Mouse (Mus musculus) B cell, adult 2 months (primary cell): ENCODE data around the gene Sh3bp2.
A peak's percentile ranks its signal among the peaks of the same experiment; 100 is the strongest.
"Not testable (repeated sequence)": the region's sequence is repeated elsewhere in the genome, so short reads cannot be mapped to it uniquely, and the experiment has no call there.

Source experiments
- DNase-seq, 2 experiments: peaks; one replicate each; pipeline ENCODE4 v3.0.0; 2022

The Sh3bp2 gene

DNA sequence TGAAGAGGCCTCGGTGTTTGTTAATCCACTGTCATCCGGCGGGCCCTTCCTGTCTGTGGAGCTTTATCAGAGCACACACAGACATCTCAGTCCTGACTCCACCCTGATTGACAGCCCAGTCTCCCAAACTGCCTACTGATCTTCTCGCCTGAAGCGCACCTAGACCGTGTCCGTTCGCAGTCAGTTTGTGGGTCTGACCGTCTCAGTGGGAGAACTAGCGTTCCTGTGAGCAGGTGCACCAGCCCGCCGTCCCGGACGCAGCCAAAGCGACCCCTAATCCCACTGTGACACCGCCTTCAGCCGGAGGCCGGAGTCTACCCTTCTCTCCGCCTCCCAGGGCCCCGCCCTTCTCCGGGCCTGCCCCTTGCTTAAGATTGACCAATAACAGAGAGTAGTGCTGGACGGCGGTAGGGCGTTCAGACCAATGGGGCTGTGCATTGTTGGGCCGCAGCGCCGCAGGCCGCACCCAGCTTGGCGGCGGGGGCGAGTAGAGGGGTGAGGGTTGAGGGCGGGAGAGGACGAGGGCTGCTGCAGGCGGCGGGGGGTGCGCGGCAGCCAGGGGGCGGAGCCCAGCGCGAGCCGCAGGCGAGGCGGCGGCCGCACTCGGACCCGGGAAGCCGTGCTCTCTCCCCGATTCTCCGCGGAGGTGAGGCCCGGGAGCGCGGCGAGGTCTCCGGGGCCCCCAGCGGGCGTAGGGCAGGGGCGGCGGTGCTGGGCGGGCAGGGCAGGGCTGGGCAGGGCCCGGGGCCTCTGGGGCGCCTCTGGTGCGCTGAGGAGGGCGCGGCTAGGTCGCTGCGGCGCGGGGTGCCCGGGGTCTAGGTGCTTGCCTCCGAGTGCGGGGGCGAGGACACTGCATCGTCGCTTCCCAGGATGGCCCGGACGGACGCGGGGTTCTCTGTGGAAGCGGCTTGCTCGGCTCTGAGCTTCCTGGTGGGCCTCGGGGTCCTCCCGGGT, 47.9 kb downstream of the Sh3bp2 start, which contains the start of gene Add1:
Gene Add1, plus strand, starts transcription at position 397 of the 954 bp plus-strand sequence.
- peak; percentile 97 for DNase-seq

DNA sequence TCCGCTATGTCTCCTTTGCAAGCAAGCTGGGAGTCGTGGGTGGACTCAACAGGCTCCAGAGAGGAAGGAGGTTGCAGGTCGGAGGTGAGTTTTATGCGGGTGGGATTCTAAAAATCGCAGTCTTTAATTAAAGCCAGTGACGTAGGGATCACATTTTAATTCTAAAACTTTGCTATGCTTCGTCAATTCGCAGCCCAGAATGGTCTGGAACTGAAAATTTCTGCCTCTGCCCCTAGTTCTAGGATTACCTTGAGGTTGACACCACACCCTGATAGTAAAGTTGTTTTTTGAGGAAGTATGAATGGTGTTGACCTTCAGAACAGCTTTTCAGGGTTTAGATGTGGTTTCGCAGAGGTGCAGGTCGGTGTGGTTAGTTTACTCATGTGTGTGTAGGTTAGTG, 49.1 kb downstream of the Sh3bp2 start:
- peak; percentile 43 to 54 for DNase-seq

DNA sequence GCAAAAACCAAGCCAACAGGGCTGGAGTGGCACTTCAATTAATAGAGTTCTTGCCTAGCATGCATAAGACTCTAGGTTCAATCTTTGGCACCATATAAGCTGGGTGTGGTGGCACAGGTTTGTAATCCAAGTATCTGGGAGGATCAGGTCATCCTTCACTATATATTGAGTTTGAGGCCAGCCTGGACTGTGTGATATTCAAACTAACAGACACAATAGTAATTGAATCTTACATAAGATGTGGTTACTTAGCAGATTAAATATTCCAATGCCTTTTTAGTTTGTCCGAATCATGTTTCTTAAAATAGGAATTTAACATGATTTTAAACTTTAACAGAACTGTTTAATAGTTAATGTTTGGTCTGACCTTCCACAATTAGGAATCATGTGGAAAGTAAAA, 50.6 kb downstream of the Sh3bp2 start:
- no peak for DNase-seq

DNA sequence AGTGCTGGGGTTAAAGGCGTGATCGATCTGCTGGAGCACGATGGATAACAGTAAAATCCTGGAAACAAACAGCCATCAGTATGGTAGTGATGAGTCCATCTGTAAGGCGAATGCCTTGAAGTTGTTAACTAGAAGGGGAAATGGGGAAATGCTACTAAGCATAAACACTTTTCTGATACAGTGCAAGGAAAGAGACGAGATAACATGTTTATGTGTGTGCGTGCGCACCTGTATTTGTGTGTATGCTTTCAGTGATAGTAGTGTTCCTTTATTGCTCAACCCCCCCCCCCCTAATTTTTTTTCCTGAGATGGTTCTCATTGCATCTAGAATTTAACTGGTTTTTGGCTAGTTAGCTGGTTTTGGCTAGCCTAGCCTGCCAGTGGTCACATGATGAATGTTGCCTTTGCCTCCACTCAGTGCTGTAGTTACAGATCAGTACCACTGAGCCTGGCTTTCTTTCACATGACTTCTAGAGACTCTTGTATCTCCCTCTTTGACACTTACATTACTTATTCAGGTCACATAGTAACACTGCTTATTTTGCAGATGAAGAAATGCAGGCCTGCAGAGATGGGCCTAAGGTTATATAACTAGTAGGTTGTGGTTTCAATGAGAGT, 52.5 kb downstream of the Sh3bp2 start:
- DNase-seq = no peak

DNA sequence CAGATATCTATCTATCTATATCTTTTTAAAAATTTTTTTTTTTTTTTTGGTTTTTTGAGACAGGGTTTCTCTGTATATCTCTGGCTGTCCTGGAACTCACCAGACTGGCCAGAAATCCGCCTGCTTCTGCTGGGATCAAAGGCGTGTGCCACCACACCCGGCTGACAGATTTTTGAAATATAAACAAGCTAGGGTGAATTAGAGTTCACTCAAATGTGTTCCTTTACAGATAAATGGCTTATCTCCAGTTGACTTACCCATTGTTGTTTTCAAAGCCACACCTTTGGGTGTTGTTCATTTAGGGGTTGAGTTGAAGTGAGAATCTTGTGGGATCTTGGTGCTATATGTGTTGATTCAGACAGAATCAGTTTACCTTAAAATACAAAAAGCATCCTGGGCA, 53.7 kb downstream of the Sh3bp2 start:
- no peak for DNase-seq

DNA sequence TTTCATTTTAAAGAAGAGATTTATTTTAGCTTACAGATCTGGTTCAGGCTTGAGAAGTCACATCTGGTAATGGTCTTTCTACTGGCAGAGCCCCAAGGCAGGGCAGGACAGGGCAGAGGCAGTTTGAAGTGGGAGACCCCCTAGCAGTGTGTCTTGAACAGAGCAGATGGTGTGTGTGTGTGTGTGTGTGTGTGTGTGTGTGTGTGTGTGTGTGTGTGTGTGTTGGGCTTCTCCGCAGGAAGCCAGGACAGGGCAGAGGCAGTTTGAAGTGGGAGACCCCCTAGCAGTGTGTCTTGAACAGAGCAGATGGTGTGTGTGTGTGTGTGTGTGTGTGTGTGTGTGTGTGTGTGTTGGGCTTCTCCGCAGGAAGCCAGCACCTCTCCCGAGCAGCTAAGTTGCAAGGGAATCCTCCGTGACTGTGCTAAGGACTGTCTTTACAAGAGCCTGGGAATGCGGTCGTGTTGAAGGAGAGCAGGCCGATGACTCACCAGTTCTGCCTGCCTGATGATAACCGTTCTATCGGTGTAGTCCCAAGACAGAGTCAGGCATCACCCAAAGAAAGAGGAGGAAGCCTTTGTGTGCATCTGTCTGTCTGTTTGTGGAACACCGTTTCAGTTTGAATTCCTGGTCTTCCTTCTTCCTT, 56.2 kb downstream of the Sh3bp2 start:
- not testable (repeated sequence) for DNase-seq

DNA sequence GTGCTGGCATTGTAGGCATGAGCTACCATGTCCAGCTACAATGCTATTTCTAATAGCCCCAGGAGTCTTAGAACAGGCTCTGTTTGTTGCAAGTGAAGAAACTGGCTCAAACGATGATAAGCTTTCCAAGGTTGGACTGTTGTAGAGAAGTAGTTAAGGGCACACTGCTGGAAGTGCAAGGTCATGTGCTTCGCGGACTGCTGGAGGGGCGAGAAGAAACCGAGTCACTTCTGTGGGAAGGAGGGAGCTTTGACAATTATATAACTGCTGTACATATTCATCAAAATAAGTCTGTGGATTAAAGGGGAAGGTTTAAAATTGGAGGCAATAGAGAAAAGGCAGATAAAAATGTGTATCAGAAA, 56.7 kb downstream of the Sh3bp2 start:
- DNase-seq = no peak

DNA sequence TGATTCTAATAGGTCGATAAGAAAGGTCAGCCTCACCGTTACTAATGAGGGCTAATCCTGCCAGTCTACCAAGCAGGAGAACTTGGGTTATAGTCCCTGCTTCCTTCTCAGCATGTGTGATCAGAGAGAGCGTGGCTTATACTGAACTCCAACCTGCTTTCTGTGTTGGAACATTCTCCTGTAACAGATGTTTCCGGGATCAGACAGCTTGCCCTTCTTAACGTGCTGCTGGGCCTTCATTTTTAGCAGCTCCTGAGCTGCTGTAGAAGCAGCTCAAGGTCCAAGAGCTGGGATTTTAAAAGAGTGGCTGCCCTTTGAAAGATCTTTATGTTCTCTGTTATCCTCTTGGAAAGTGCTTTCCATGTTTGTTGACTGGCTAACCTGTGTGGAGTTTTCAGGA, 59.6 kb downstream of the Sh3bp2 start:
- DNase-seq = no peak

DNA sequence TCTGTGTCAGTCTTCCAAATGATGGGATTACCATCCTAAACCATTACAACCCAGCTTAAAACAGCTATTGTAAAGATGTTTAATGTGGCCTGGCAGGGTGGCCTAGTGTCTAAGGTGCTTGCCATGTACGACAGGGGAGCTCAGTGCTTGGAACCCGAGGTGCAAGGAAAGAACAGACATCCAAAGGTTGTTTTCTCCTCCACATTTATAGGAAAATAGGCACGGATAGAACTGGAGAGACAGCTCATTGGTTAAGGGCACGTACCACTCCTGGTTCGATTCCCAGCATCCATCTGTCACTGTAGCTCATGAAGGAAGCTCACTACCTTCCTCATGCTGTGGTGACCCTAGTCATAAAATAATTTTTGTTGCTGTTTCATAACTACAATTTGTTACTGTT, 62.2 kb downstream of the Sh3bp2 start:
- DNase-seq = no peak

DNA sequence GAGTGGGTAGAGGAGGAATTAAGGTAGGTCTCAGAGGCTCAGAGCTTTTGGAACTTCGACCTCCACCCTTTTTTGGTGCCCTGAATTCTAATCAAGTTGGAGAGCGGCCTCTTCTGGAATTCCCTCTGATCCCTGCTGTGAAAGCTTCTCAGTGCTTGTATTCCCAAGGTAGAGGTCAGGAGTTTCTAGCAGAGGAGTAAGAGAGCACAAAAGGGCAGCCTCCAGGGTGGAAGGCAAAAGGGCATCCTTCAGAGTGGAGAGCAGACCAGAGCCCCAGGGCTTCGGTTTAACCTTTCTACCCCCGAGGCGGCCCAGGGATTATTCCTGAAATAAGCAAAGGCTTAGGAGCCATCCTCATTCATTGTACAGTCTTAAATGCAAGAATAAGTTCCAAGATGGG, 64.4 kb downstream of the Sh3bp2 start:
- DNase-seq = no peak

DNA sequence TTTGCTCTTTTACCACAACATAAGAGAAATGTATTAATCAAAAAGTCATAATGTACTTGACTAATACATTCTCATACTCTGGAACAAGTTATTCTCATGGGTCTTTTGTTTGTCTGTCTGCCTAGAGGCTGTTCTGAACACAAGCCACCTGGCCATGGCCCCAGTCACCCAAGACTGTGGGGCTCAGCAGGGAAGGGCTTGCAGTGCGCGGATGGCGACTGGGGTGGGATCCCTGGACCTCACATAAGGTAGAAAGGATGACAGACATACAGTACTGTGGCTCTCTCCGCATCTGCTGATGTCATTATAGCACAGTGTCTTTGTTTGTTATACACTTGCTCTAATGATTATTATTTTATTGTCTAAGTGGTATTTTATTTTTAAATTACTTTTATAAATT, 65.1 kb downstream of the Sh3bp2 start:
- DNase-seq = no peak

DNA sequence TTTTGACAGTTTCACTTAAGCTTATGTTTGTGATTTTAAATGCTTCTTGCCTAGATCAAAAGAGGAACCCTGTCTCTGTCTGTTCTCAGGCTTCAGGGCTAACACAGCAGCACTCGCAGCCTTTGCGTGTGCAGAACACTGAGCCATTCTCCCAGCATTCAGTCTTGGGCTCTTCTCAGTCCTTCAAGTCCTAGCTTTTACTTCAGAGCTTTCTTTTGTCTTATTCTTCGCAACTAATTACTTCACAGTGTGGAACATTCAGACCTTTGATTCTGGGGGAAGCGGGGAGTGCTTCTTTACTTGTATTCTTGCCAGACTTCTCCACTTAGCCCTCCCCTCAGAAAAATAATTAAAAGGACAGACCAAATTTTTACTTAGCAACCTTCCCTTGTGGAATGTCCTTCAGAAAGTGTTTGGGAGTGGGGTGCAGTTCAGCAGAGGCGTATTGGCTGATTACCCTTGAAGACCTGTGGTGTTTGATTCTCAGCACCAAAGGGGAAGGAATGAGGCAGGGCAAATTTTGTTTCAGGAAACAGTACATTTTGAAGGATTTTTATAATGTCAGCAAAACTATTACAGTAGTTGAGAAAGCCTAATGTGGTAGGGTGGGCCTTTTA, 65.9 kb downstream of the Sh3bp2 start:
- no peak for DNase-seq

DNA sequence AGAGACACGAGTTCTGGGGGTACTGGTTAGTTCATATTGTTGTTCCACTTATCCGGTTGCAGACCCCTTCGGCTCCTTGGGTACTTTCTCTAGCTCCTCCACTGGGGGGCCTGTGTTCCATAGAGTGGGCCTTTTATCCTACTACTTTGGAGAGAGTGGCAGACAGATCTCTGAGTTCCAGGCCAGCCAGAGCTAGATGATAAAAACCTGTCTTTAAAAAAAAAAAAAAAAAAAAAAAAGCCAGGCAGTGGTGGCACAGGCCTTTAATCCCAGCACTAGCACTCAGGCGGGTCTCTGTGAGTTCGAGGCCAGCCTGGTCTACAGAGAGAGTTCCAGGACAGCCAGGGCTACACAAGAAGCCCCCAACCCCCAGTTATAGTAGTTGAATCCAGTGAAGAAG, 66.6 kb downstream of the Sh3bp2 start:
- not testable (repeated sequence) for DNase-seq

DNA sequence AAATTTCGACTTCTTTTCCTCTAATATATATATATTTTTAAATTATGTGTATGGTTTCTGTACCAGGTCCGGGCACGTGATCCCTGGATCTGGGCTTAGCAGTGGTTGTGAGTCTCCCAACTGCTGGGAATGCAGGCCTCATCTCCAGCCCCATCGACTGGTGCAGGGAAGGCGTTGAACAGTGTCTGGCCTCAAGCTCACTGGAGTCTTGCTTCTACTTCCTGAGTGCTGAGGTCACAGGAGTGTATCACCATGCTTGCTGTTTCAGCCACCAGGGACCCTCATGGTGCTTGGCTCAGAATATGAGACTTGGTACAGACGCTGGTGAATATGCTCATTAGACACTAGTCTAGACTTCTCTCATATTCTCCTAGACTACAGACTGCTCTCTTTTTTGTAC, 67.0 kb downstream of the Sh3bp2 start:
- no peak for DNase-seq

DNA sequence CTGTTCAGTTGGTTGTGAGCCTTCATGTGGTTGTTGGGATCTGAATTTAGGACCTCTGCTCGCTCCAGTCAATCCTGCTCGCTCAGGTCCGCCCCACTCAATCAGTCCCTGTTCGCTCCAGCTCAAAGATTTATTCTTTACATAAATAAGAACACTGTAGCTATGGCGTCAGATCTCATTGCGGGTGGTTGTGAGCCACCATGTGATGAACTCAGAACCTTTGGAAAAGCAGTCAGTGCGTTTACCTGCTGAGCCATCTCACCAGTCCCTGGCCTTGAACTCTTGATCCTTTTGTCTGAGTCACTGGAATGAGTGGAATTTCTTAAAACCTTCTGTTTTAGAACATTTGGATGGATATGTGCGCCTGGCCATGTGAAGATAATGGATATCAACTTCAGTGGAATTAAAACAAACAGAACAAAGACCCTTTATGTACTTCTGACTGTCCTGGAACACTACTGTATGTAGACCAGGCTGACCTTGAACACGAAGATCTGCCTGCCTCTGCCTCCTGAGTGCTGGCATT, 67.6 kb downstream of the Sh3bp2 start:
- no peak for DNase-seq

DNA sequence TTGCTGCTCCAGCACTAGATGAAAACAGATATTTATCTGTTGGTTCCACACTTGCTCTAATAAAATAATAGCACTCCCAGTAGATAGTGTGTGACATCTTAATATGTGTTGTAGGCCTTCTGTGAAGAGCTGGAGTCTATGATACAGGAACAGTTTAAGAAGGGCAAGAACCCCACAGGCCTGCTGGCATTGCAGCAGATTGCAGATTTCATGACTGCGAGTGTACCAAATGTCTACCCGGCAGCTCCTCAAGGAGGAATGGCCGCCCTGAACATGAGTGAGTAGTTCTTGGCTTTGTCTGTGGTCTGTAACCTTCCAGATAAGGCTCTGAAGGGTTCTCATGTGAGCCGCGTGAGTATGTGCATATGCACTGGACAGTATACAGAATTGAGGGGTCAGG, 78.9 kb downstream of the Sh3bp2 start:
- DNase-seq = no peak

DNA sequence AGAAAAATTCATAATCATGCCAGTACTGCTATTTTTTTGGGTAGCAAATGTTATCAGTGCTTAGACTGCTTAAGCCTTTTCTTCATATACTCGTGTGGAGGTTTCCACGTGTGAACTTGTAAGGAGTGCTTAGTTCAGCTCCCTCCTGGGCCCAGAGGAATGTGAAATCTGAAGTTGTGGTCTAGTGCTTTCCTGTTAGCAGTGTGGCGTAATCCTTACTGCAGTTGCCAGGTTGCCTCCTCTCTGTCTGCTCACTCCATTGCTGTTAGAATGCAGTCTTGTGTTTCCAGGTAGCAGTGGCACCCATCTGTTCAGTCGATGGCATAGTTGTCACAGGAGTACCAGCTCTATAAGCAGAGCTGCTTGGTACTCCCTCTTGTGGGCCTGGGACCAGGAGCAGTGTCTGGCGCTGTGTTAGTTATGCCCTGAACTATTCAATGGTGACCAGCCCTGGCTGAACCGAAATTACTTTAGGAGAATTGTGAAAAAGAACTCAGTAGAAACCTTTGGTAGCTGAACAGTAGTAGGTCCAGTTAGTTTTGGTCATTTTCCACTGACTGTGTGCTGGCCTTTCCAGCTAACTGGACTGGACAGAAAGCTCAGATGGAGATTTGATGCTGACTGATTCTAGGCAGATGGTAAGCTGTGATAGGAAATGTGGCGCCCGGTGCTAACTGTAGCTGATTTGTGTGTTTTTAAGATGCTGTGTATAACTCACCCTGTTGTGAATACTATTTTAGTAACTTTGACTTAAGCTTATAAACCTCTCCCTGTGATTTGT, 81.7 kb downstream of the Sh3bp2 start:
- DNase-seq = no peak

DNA sequence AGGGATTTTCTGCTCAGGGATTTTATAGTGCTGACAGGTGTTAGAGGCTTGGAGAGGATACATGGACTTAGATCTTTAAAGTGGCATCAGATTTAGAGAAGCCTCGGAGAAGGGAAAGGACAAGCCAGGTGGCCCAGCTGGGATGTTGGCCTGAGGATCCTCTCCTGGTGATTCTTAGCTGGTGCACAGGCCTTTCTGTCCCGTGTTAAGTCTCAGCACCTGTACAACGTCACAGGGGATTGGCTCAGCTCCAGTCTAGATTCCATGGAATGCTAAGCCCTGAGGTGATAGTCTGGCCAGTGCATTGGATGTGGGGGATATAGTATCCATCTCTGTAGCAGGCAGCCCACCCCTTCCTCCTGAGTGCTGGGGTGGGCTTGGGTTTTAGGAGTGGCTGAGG, 82.6 kb downstream of the Sh3bp2 start:
- no peak for DNase-seq

DNA sequence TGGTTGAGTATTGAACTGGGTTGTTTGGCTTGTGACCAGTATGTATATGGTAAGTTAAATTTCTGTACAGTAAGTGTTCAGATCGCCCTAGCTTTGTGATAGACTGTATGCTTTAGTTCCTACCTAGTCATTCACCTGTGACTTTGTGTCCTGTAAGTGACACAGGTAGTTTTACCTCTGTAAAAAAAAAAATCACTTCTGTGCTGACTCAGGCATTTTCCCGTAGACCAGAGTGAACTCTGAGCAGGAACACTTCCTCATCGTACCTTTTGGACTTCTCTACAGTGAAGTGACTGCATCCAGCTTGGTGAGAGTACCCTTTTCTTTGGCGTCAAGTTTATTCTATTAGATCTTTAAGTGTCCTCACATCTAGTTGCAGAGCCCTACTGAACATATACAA, 84.3 kb downstream of the Sh3bp2 start:
- no peak for DNase-seq
